Mouse (Mus musculus): ENCODE measurements at regions not wholly inside any gene's neighbourhood (a gene's known extent, or its start where the extent isn't known, plus 50 kb on each side); places are given as distances from the start of the nearest gene placed in this dataset.
A peak's percentile ranks its signal among the peaks of the same experiment; 100 is the strongest.
"Not testable (repeated sequence)": the region's sequence is repeated elsewhere in the genome, so short reads cannot be mapped to it uniquely, and the experiment has no call there.

DNA sequence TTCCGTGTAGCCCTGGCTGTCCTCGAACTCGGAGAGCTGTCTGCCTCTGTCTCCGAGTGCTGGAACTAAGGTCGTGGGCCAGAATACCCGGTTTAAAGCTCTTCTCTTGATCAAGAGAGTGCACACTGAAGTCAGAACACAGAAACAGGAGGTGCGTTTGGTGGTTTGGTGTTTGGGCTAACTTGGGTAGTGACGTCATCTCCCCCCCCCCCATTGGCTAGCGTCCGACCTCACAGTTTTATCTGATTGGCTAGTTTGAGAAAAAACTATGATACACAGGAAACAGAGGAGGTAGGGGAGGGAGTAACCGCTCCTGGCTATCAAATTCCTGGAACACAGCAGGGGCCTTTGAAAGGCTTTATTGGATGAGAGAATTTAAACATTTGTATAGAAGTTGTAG is 60.2 kb upstream of the Pim1 start:
- no peak for DNase-seq (ENCODE audit: low spot score)

- DNase-seq (ENCODE audit: low spot score), result no peak
Measured at GRCm38 (mm10) chr17:29430806-29431205, 59.7 kb upstream of the Pim1 start.

DNA sequence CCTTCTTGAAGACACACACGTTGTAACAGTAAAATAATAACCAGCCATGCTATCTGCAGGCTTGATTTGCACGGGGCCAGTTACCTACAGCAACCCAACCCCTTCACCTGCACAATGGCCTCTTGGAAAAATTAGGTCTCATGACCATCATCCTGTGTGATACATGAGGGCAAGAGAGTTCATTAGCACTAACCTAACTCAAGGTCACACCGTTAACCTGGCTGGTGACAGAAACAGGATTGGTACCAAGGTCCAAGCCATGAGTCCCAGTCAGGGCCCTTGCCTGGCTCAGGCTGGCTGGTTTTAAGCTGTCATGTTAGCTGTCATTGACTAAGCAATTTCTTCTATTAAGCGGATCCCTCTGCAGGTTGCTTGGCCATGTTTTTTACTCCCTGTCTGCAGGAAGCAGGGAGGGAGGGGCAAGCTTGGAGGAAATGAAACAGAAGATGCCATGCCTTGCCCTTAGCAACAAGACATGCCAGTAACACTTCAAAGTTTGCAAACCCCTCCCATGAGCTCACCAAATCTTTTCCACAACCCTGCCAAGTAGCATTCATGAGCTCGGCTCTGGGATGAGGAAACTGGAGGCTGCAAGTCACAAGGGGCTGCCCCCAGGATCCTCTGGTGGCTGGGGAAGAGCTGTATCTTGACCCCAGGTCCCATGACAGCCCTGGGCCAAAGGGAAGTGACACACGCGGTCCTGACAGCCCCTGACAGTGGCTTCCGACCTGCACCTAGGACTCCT is 58.8 kb upstream of the Pim1 start:
- DNase-seq (ENCODE audit: low spot score), result no peak

- DNase-seq (ENCODE audit: low spot score), result no peak
Measured at GRCm38 (mm10) chr17:29432666-29433065, 57.9 kb upstream of the Pim1 start.

DNA sequence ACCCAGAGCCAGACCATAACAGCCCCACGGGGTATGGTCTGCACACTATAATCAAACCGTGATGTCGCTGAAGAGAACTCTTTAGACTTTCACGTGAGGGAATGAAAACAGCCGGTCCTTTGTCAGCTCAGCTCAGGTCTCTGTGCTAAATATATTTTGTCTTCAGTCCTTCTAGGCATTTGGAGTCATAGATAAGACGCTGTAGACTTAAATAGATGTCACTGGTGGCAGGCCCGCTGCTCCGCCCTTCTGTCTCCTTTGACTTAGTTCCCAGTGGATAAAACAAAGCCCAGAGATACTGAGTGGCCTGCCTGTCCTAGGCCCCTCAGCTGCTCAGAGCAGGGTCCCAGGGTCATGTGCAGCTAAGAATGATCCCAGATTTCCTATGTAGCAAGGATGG is 57.2 kb upstream of the Pim1 start:
- DNase-seq (ENCODE audit: low spot score), result no peak

DNA sequence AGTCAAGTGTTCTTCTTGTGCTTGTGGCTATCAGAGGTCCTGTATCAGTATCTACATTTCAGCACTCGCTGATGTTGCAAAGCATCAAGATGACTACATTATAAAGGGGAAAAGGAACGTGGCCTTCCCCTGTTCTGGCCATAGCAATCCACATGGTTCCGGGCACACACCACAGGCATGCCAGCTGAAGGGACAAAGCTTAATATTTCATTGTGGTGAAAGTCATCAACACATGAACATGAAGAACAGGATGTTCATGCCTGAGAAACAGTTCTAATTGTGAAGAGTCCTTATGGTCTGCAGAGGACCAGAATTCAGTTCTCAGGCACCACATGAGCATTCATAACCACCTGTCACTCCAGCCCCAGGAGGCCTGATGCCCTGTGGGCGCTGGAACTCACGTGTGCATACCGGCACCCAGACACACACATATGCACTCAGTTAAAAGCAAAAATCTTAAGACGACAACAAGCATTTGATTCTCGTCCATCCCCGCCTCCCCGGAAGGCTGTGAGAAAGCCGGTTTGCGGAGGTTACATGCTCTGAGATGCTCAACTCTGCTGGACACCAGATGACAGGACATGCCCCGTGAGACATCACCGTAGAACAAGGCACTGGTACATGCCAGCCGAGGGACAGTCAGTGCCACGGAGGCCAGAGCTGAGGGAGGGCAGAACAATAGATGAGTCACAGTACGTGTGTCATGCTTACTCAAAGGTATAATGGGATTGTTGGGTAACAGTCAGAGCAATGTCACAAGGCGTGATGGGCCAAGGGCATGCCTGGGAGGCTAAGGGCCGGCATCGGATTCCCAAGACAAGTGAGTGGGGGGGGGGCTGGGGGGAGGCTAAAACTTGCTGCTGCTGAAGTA is 56.2 kb upstream of the Pim1 start:
- no peak for DNase-seq (ENCODE audit: low spot score)

GRCm38 (mm10) chr17:29435345-29436006 is 55.1 kb upstream of the Pim1 start:
- no peak for DNase-seq (ENCODE audit: low spot score)

DNA sequence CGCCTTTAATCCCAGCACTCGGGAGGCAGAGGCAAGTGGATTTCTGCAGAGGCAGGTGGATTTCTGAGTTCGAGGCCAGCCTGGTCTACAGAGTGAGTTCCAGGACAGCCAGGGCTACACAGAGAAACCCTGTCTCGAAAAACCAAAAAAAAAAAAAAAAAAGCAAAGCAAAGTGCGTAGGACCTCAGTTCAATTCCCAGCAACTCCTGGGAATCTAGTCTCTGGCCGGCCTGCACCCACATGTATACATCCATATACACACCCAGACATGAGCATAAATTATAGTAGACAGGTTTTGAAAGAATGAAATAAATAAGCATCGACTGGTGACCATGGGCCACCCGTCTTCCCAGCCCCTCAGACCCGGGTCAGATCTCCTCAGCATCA is 54.1 kb upstream of the Pim1 start:
- DNase-seq (ENCODE audit: low spot score), result not testable (repeated sequence)

GRCm38 (mm10) chr17:29436871-29437534 is 53.5 kb upstream of the Pim1 start:
- DNase-seq (ENCODE audit: low spot score), result peak; percentile 49

- no peak for DNase-seq (ENCODE audit: low spot score)
Measured at GRCm38 (mm10) chr17:29437535-29438324, 52.8 kb upstream of the Pim1 start.

DNA sequence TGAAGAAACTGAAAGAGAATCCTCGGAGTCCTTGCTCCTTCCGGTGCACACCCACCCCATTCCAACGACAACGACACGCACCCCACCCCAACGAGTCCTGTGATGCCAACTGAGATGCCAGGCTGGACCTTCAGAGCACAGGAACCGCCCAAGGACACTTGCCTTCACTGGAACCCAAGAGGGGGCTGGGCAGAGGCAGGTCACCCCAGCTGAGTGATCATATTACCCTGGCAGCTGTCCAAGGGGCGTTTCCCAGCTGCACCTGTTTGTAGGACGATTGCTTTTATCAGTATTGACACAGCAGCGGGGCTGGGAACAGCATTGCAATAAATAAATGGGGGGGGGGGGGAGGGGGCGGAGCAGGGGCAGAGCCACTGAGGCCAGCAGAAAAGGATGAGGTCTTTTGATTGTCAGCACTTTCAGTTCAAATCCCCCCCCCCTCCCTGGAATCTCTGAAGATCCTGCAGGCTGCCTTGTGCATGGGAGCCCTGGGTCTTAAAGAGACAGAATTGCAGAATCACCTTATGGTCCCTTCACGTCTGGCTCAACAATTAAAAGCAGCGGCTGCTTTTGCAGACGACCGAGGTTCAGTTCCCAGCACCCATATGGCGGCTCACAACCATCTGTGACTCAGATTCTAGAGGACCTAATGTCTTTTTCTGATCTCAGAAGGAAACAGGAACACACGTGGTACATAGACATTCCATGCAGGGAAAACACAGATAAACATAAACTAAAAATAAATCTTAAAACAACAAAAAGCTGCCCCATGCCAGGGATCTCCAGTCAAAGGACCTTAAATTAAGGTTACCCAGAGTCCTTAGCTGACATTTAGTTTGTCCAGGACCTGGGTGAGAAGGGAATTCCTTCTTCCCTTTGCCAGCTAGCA is 52.0 kb upstream of the Pim1 start:
- DNase-seq (ENCODE audit: low spot score), result peak; percentile 68

- no peak for DNase-seq (ENCODE audit: low spot score)
Measured at GRCm38 (mm10) chr17:29439992-29440391, 50.6 kb upstream of the Pim1 start.

- DNase-seq (ENCODE audit: low spot score), result no peak
Measured at GRCm38 (mm10) chr17:29440490-29440889, 50.1 kb upstream of the Pim1 start.
